Mouse (Mus musculus): Measurements from ENCODE around the gene Gsk3a.

GRCm38 (mm10) chr7:25244562-25245369, 7.1 kb upstream of the Gsk3a start:
- no peak for TF ChIP-seq CTCF (IDR thresholded peaks at IDR 0.05; ENCODE audit: low read depth)
- TF ChIP-seq EP300 (IDR thresholded peaks at IDR 0.05; ENCODE audit: low read depth): no peak

Measured in liver, embryonic 14.5 days (tissue).